Mouse (Mus musculus): ENCODE measurements around the gene Mocs1.
A peak's percentile ranks its signal among the peaks of the same experiment; 100 is the strongest.

Gene Mocs1

DNA sequence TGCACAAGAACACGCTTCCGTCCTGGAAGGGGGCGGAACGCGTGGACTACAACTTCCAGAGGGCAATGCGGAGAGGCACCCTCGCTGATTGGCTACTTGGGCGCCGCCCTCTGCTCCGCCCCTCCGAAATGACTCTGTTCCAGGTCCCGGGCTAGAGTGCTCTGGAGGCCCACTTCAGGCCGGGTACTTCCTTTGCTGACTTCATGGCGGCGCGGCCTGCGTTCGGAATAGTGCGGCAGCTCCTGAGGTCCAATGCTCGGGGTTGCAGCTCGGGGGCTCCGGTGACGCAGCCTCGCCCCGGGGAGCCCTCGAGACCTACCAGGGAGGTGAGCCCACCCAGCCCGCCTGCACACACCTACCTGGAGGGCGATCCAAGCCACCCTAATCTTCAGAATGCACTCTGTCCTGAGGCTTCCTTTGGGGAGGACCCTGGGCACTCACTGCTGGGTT, at the start of gene Mocs1:
Mocs1 (plus strand) TSS at position 124 of the 450 bp plus-strand sequence.
- peak; percentile 96 for DNase-seq

GRCm38 (mm10) chr17:49379645-49380044, 48.5 kb upstream of the Mocs1 start:
- no peak for DNase-seq

DNA sequence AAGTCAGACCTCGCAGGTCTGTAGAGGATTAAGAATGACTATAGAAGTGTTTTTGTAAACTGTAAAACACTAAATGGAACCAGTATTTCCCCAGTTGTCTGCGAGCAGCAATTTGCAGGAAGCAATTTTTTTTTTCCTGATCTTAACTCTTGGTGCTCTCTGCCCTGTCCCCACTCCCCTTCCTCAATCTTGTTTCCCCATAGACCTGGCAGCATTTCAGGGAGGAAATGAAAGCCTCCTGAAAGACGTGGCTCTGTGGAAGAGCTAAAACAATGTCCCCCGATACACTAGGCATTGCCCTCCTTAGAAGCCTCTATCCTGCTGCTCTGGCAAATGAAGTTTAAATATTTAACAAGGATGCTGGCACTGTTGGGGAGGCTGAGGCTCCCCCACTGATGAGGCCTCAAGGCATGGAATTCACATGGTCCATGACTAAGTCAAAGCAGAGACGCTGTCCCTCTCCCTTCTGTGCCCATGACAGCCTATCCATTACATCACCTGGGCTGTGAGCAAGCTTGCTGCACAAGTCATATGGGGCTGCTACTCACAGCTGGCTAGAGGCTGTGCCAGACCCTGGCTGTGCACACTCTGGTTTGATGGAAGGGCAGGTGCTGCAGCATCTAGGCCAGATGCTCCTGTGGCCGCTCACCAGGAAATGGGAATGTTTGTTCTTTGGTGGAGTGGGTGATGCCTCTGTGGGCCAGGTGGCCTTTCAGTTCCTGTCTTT, 43.8 kb upstream of the Mocs1 start:
- no peak for DNase-seq

GRCm38 (mm10) chr17:49387741-49388140, 40.4 kb upstream of the Mocs1 start:
- no peak for DNase-seq

GRCm38 (mm10) chr17:49392751-49393150, 35.4 kb upstream of the Mocs1 start:
- no peak for DNase-seq

GRCm38 (mm10) chr17:49394836-49395235, 33.3 kb upstream of the Mocs1 start:
- peak; percentile 10 for DNase-seq

DNA sequence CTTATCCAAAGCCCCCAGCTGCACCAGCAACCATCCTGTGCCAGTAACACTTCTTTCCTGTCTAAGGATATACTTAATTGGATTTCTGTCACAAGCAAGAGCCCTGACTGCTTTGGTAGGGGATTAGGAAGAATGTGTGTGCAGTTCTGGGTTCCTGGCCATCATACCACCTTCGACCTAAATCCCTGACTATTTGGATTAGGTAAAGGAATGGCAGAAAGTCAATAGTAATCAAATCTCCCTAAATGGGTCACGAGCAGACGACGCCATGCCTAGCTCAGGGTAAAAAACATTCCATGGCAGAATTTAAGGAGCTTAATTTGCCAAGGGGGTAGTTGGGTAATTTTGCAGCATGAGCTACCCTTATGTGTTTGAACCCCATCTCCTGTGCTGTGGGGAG, 28.6 kb upstream of the Mocs1 start:
- DNase-seq = no peak

DNA sequence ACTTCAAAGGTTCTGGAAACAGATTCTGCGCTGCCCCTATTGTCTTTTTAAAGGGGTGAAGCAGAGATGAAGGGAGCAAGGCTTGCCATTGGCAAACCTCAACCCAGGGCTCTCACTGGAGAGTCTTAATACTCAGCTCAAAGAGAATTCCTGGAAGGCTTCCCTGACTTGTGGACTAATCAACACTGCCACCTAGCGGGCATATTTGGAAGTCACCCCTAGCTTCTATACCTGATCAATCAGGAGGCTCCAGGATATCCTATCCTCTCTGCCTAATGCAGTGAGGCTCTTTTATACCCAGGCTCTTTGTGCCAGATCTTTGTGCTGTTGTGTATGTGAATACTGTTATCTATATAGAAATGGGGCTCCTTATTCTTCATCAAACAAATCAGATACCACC, 28.0 kb upstream of the Mocs1 start:
- DNase-seq = peak; percentile 78

DNA sequence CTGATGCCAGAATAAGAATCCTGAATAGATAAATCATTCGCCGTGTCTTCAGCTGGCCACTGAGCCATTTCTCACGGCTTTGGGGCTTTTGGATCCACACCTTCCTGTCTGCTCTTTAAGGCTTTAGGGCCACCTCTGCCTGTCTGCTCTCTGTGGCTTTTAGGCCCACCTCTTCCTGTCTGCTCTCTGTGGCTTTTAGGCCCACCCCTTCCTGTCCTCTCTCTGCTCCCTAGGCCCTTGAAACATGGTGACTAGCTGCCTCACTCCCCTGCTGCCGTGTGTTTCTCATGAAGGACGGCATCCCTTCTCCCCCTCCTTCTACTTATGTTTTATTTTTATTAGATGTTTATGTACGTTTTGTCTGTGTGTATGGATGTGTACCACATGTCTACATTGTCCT, 25.0 kb upstream of the Mocs1 start:
- DNase-seq = no peak

GRCm38 (mm10) chr17:49405927-49406326, 22.2 kb upstream of the Mocs1 start:
- DNase-seq = no peak

DNA sequence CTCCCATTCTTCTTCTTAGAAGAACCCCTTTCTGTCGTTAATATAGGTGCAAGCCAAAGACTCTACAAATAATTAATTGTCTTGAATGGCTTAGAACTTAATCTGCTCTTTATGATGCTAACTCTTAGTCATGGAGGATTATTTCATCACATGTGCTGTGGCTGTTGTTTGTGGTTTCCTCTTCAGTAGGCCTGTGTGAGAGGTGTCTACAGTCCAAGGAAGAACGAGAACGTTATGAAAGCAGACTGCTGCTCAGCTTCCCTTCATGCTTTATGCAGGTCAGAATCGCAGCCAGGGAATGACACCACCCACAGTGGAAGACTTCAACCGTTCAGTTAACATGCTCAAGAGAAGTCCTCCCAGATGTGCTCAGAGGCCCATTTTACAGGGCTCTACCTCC, 15.2 kb upstream of the Mocs1 start:
- DNase-seq = no peak

GRCm38 (mm10) chr17:49413554-49413953, 14.6 kb upstream of the Mocs1 start:
- peak; percentile 52 for DNase-seq

DNA sequence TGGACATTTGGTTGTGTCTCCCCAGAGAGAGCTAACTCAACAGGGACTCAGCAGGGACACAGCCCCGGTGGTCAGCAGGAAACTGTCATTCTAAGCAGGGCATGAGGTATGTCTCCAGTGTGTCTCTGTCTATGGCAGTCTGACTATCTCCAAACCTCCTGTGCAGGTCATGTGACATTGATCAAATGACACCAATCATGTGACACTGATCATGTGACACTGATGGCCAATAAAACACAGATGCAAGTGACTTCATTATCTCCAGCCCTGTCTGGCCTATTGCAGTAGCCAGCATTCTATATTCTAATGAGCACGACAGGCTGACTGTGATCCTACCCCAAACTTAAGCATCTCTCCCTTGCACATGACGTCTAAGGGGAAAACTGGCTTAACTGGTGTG, 11.9 kb upstream of the Mocs1 start:
- no peak for DNase-seq

DNA sequence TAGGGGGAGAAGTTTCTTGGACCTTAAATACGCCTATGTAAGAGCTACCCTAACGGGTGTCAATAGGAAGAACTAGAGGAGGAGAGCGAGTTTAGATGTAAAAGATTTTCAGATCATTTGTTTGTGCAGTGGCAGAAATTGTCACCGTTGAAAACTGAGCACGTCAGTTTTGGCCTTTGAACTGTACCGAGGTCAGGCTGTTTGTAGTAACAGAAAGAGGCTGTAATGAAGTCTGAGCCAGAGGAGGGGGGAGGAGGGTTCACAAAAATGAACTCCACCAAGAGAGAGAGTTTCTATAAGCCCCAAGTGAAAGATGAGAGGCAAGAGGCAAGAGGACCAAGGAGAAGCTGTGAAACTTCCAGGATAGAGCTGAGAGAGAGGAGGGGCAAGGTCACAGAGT, 8.3 kb upstream of the Mocs1 start:
- no peak for DNase-seq

DNA sequence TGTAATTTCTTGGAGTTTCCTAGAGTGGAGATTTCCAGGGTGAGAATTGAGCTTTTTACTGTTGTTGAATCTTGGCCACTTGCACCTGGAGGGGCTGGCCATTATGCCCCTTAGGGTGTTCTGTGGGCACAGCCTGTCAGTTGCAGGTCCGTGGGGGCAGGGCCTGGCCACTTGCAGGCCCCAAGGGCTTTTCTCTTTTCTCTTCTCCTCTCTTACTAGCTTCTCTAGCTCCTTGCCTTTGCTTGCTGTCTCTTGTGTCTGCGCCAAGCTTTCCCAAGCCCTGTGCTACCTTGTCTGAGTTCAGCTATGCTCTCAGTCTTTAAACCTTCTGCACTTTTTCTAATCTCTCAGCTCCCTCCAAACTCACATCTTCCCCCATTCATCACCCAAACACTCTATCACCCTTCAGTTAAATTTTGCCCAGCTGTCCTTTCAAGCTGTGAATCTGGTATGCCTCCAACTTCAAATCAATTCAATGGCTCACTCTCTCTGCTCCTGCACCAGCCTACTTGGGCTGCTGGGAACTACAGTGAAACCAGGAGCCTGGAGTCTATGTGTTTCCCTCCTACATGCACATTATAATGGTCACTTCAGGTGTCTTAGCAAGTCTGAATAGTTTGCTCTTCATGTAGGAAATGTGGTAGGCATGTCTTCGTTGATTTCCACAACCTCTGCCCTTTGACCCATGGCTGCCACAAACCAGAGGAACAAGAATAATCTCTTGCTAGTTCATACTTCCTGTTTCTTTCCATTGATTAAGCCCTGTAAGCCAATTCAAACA, 5.7 kb upstream of the Mocs1 start:
- no peak for DNase-seq

GRCm38 (mm10) chr17:49423067-49423325, 5.2 kb upstream of the Mocs1 start:
- no peak for DNase-seq

DNA sequence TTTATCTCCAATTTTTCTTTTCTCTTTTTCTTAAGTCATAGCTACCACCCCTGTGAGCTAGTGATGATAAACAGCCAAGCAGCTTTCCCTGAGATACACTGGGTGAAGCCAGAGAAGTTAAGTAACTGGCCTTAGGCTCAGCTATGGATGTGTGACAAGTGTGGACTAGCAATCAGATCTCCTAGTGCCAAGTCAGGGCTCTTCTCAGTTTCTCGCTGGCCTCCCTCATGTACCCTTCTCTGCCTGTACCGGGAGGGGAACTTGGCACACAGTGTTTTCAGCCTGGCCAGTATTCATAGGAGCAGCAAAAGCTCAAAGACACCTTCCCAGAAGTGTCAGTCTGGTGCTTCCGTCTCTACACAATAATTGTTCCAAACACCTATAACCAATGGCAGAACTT, 4.3 kb upstream of the Mocs1 start:
- DNase-seq = no peak

- peak; percentile 68 for DNase-seq
These were observed 427 bp upstream of the Mocs1 start for GRCm38 (mm10) chr17:49427631-49428238.

DNA sequence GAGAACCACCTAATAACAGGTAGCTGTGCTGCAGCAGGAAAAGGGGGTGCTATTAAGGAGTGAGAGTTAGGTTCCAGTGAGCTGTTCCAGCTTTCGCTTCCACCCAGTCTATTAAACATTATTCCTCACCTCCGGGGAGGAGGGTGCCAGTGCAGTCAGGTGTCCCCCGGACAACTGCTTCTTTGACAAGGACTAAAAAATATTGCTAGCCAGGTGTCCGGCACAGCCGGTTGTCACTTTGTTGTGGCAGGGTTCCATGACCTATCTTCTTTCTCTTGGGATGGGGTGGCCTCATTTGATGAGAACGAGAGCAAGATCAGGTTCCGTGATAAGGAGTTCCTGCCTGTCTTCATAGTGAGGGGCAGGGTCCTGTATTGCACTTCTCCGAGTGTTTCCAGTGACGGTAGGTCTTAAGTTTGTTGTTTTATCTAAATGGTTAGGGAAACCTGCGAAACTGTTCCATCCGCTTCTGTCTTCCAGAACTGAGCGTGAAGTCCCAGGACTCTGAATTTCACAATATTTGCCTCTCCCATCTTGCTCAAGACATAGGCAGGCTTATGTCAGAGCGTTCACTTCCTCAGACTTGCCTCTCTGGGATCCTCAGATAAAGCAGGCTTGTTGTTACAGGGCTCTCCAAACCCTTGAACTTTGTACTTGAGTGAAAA, 721 bp downstream of the Mocs1 start:
- DNase-seq = peak; percentile 44

- no peak for DNase-seq
These were observed 1.4 kb downstream of the Mocs1 start for GRCm38 (mm10) chr17:49429471-49430129.

DNA sequence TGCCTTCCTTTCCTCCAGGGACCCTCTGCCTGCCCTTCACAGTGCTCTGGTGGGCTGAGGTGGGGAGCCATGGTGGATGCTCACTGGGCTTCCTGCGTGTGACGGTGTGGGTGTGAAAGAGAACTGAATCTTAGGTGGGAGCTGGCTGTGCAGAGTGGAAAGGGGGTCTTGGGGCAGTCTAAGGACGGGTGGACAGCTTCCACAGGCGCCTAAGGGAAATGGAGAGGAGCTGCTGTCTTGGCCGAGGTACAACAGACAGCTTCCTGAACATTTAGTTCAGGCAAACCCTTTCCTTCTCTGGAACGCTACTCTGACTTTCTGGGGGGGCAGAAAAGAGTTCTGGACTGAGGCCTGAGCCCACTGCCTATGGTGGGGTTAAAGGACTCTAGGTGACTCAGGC, 2.0 kb downstream of the Mocs1 start:
- no peak for DNase-seq

- DNase-seq = no peak
These were observed 3.0 kb downstream of the Mocs1 start for GRCm38 (mm10) chr17:49431176-49431575.
